Mouse (Mus musculus): ENCODE data around the gene Foxg1.

GRCm38 (mm10) chr12:49394181-49394580 lies 11.7 kb downstream of the Foxg1 start:
- TF ChIP-seq CTCF (IDR thresholded peaks at IDR 0.05; ENCODE audit: low read depth) (no peak), EP300 (IDR thresholded peaks at IDR 0.05; ENCODE audit: low read depth) (no peak)

All from liver, postnatal 0 days (tissue).